Mouse (Mus musculus) left cerebral cortex, postnatal 10 days (tissue): ENCODE measurements at regions not wholly inside any gene's neighbourhood (a gene's known extent, or its start where the extent isn't known, plus 50 kb on each side); places are given as distances from the start of the nearest gene placed in this dataset.
A peak's percentile ranks its signal among the peaks of the same experiment; 100 is the strongest.

Experiments used
- DNase-seq, 2 experiments: peaks; one replicate each; pipeline ENCODE4 v3.0.0; 2021 to 2022; ENCODE audit warnings: low spot score in 2 of 2, mixed read lengths in 1 of 2; ENCODE audit errors: extremely low spot score in 1 of 2
- intact Hi-C: fragments of 180-260 bp; cut with DNase I; formaldehyde crosslinking; loops from one replicate; pipeline ENCODE4 v1.15.1; 2025

DNA sequence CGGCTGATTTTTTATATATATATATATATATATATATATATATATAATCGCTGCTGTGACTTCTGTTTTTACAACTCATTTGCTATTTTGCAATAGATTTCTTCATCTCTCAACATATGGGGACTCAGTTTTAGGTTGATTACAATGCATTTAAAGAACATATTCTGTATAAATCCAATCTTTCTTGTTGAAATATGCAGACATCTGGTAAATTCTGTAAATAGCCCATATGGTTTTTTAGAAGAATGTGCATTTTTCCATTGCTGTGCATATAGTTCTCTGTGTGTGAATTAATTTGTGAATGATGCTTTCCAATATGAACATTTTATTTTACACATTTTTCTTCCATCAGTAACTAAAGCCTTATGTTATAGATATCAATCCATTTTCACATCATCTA is 457.2 kb upstream of the Edil3 start:
- intact Hi-C loops, result no loop called here
- peak in 1 of 2 experiments; percentile 1 for DNase-seq
